Mouse (Mus musculus): ENCODE measurements around the gene Rbm44.

DNA sequence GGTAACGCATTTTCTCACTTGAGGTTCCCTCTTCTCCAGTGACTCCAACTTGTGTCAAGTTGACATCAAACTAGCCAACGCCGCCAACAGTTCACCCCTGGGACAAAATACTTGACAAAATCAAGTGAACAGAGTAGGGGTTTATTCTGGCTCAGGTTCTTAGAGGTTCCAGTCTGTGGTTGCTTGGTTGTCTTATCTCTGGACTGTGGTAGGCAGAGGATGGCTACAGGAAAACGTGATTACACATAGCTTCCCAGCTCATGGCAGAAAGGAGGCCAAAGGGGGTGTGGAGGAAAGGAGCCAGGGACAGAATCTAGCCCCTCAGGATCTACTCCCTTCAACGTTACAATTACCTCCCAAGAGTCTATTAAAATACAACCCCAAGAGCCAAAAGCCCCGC is 41.8 kb downstream of the Rbm44 start:
- TF ChIP-seq GATA1 (IDR thresholded peaks at IDR 0.05; ENCODE audit: borderline replicate concordance, low read length) (no peak), FLI1 (IDR thresholded peaks at IDR 0.05; ENCODE audit: low read length) (no peak)

All from megakaryocyte, embryonic 14.5 days (primary cell).